Mouse (Mus musculus) brain, adult 2 months (tissue): ENCODE data around the gene Triap1.

ENCODE experiments used
- DNase-seq: peaks from one replicate; pipeline ENCODE4 v3.0.0; 2011; ENCODE audit warnings: low read depth, low spot score

The Triap1 gene

DNA sequence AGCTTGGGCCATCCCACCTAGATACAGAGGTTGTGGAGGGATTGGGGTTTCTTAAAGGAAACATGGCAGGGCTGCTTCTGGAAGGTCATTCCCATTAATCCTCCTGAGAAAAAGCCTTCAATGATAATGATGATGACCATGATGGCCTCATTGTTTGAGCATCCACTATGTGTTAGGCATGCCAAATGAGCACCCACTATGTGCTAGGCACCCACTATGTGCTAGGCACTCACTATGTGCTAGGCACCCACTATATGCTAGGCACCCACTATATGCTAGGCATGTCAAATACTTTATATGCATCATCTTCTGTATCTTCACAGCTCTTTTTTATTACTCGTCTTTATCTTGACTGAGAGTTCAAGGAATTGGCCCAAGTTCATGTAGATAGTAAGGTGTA is 51.9 kb downstream of the Triap1 start:
- no peak for DNase-seq
